Mouse (Mus musculus) erythroblast, embryonic 14.5 days (primary cell): Measurements from ENCODE around the gene Anks1b.

Source experiments
- GATA1 ChIP-seq: IDR thresholded peaks from 2 replicates; pipeline ENCODE4 v1.6.1; 2012; ENCODE audit warnings: low read length, inconsistent platforms, mixed read lengths
- TAL1 ChIP-seq: IDR thresholded peaks from 3 replicates; pipeline ENCODE4 v1.6.1; 2012; ENCODE audit warnings: low read length, inconsistent platforms, mixed read lengths

DNA sequence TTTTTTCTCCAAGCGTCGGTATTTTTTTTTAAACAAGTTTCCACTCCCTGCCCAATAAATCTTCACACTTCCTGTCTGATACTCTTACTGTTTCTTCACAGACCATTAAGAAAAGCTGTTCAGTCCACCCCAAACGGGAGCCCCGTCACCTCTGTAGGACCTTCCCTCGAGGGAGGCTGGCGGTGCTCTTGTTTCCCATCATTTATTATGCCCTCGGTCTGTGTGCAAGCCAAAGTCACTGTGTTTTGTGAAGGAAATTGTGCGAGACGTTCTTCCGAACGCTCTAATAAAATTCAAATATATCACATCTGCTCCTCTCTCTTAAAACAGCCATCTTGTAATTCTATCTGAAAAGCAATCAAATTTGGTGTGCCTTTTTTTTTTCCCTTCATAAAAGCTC, 978.7 kb downstream of the Anks1b start:
- TF ChIP-seq GATA1 = no peak
- no peak for TF ChIP-seq TAL1
